Mouse (Mus musculus): ENCODE measurements around the gene Flt3l.
"Not testable (repeated sequence)": the region's sequence is repeated elsewhere in the genome, so short reads cannot be mapped to it uniquely, and the experiment has no call there.

The Flt3l gene

GRCm38 (mm10) chr7:45123186-45123570, 13.1 kb downstream of the Flt3l start:
- DNase-seq (ENCODE audit: low spot score), result no peak

DNA sequence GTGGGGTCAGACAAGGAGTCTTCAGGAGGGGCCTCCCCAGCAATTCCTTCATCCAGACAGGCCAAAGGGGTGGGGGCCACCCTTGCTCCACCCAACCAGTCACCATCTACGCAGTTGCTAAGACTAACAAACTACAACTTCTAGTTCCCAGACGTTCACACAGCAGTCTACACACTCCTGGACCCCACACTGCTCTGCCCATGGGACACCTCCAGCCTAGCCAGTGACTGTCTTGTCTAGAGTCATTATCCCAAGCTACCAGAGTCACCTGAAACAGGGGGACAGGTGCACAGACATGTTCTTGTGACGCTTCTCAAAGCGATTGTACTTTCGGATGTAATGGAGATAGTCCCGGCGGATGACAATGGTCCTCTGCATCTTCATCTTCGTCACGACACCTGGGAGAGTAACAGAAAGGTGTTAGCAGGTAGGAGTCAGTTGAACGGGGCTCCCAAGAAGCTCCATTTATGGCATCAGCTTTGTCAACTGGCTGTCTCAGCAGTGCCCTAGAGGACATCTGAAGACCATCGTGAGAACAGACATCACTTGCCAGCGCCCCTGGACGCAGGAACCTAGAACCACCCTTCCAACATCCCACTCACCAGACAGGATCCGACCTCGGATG, 13.6 kb downstream of the Flt3l start:
- no peak for DNase-seq (ENCODE audit: low spot score)

GRCm38 (mm10) chr7:45121966-45122365, 14.3 kb downstream of the Flt3l start:
- DNase-seq (ENCODE audit: low spot score), result no peak

DNA sequence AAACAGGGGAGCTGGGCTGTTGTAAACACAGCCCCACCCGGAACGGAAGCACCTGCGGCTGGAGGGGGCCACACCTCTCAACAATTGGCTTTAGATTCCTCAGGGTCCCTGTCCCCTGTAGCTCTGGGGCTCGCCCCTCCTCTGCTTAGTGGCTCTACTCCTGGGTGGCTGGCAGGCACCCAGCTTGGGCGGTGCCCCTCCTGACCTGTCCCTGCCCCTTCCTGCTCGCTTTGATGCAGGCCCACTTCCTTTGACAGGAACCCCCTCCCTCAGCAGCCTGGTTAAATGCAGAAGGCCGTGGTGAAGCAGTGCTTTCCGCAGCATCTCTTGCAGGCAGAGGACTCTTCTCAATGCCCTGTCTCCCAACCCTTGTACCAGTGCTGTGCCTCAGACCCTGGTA, 14.8 kb downstream of the Flt3l start:
- DNase-seq (ENCODE audit: low spot score), result no peak

DNA sequence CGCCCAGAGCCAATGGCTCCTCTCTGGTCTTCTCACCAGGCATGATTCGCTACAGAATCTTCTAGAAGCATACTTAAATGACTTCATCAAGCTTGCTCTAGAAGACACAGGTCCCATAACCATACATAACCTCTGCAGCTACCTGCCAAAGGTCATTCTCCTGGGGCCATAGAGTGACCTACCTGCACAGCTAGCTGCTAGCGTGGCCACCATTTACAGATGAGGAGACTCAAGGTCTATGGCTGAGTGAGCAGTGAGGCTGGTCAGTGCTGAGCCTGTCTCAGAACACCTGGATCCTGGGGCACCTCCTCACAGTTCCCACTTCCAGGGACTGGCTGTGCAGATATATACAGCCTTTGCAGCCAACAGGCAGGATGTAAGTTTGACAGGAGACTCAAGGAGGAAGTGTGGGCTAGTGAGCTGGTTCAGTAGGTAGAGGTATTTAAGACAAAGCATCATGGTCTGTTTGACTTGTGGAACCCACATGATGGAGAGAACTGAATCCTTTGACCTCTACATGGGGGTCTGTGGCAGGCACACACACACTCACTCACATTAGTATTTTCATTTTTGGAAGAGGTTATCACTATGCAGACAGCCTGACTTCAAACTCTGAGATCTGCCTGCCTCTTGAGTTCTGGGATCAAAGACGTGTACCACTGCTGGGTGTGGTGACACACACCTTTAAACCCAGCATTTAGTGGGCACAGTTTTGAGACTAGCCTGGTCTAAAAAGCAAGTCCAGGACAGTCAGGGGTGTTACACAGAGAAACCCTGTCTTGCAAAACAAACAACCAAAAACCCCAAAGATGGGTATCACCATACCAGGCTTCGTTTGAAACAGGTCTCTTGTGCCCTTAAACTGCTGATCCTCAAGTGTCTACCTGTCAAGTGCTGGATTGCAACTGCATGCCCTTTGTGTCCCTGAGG, 16.2 kb downstream of the Flt3l start:
- no peak for DNase-seq (ENCODE audit: low spot score)

DNA sequence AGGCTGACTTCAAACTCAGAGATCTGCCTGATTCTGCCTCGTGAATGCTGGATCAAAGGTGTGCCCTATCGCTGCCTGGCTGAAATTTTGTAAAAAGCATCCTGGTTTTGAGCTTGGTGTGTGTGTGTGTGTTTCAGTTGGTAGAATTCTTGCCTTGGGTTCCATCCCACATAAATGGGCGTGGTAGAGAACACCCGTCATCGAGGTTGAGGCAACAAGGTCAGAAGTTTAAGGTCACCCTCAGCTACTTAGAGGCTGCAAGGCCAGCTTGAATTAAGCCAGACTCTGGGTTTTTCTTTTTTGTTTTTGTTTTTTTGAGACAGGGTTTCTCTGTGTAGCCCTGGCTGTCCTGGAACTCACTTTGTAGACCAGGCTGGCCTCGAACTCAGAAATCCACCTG, 17.9 kb downstream of the Flt3l start:
- no peak for DNase-seq (ENCODE audit: low spot score)

- DNase-seq (ENCODE audit: low spot score), result no peak
These were observed 18.7 kb downstream of the Flt3l start for GRCm38 (mm10) chr7:45117566-45117965.

DNA sequence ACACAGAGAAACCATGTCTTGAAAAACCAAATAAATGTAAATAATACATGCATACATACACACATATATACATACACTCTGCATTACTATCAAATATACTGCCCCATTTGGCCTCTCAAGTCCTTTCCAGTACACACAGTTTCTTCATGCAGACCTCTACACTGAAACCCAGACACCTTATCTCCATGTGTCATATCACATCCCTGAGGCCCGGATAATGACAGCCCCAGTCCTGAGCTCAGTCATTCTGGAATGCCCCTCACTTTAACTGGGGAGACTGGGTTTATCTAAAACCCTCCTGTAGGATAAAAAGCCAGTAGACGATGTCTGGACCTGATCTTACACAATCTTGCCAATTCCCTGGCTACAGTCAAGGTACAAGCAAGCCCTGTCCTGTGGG, 22.8 kb downstream of the Flt3l start:
- no peak for DNase-seq (ENCODE audit: low spot score)

DNA sequence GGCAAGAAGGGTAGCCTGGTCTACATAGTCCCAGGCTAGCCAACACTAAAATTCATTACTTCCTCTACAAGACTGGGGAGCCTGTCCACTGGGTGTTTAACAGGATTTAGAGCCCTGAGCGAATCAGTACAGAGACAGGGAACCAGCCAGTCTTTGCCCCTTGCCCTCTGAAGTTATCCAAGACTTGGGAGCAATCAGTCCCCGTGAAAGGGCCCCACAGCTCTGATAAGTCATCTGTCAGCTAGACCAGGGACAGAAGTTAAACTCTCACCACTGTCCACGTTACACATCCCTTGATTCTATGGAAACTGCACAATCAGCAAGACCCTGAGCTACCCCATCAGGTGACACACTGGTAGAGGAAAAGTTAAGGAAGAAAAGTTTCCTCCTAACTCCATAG, 23.7 kb downstream of the Flt3l start:
- DNase-seq (ENCODE audit: low spot score), result no peak

- no peak for DNase-seq (ENCODE audit: low spot score)
These were observed 24.3 kb downstream of the Flt3l start for GRCm38 (mm10) chr7:45111940-45112339.

DNA sequence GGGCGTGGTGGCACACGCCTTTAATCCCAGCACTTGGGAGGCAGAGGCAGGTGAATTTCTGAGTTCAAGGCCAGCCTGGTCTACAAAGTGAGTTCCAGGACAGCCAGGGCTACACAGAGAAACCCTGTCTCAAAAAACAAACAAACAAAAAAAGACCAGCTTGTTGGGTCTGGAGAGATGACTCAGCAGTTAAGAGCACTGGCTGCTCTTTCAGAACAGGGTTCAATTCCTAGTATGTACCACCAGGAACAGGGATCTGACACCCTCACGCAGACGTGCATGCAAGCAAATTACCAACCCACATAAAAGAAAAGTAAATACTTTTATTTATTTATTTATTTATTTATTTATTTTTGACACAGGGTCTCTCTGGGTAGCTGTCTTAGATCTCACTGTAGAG, 26.1 kb downstream of the Flt3l start:
- not testable (repeated sequence) for DNase-seq (ENCODE audit: low spot score)

GRCm38 (mm10) chr7:45107052-45107645, 29.1 kb downstream of the Flt3l start:
- no peak for DNase-seq (ENCODE audit: low spot score)

- no peak for DNase-seq (ENCODE audit: low spot score)
These were observed 29.8 kb downstream of the Flt3l start for GRCm38 (mm10) chr7:45106441-45106840.

GRCm38 (mm10) chr7:45105491-45105890, 30.7 kb downstream of the Flt3l start:
- DNase-seq (ENCODE audit: low spot score), result no peak

GRCm38 (mm10) chr7:45104941-45105340, 31.3 kb downstream of the Flt3l start:
- DNase-seq (ENCODE audit: low spot score), result no peak

GRCm38 (mm10) chr7:45103652-45104180, 32.5 kb downstream of the Flt3l start, which contains the start of gene Fcgrt:
Gene Fcgrt (minus strand): TSS chr7:45103851.
- DNase-seq (ENCODE audit: low spot score), result no peak

DNA sequence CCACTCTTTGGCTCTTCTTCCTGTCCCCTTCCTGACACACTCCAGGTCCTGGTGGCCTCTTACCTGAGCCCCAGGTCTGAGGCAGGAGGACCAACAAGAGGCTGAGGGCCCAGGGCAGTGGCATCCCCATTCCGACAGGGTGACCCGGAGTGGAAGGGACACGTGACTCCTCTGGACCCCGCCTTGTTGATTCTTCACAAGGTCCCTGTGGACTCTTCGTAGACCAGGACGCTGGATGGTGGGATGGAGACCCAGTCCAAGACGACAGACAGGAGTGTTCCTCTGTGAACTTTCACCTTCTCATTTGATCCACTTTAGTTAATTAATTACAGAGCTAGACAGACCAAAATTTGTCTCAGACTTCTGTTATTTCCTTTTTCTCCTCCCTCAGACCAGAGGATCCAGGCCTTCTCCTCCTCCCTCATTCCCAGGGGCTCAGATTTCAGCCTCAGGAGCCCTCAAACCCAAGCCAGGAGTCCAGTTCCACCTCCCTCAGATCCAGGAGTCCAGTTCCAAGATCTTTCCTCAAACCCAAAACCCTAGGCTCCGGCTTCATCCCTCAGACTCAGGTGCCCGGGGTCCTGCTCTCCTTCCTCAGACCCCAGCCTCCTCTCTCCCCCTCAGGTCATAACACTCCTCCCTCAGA, 33.2 kb downstream of the Flt3l start:
- no peak for DNase-seq (ENCODE audit: low spot score)

DNA sequence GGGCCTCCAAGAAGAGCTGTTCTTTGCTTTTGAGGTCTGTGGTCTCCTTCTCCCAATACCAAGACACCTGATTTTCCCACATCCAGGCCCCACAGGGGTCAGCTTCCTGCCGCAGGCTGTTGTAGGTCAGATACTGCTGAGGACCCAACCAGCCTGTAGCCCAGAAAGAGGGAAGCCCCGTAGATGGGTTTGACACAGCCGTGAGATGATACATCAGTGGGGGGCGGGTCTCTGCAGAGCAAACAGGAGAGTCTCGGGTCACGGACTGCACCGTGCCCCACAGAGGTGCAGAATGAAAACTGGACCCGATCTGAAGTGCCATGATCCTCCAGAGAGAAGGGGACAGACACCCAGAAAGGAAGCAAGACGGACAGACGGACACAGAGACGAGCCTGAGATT, 33.8 kb downstream of the Flt3l start:
- no peak for DNase-seq (ENCODE audit: low spot score)

DNA sequence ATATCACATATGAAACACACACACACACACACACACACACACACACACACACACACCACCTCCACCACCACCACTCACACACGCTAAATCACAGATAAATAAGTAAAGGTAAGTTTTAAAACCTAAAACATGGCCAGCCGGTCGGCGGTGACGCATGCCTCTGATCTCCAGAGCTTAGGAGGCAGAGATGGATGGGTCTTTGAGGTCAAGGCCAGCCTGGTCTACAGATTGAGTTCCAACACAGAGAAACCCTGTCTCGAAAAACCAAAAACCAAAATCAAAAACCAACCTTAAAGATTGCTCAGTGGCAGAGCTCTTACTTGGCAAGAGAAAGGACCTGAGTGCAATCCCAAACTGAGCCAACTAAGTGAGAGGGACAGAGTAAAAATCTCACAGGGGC, 36.2 kb downstream of the Flt3l start:
- DNase-seq (ENCODE audit: low spot score), result no peak

DNA sequence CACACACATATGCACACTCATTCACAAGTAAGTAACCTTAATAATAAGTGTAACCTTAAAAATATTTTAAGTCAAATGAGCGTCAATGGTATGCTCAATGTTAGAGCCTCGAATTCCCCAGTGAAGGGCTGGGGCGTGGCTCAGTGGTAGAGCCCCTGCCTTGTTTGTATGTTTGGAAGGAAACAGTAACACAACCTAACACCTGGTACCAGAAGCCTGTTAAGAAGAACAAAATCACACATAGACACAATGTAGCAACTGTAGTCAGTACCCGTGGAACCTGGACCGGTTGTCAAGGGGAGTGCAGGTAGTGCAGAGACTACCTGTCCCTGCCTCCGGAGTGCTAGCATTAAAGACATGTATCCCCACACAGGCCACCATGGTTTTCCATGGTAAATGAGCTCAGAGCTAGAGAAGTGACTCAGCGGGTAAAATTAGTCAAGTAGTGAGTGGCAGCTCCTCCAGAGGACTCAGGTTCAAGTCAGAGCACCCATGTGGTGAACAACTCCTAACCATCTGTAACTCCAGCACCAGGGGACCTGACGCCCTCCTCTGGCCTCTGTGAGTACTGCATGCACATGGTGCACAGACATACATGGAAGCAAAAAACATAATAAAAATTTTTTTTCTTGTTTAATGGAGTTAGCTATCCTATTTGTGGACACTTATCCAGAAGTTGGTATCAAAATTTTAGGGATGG, 37.5 kb downstream of the Flt3l start:
- DNase-seq (ENCODE audit: low spot score), result no peak

DNA sequence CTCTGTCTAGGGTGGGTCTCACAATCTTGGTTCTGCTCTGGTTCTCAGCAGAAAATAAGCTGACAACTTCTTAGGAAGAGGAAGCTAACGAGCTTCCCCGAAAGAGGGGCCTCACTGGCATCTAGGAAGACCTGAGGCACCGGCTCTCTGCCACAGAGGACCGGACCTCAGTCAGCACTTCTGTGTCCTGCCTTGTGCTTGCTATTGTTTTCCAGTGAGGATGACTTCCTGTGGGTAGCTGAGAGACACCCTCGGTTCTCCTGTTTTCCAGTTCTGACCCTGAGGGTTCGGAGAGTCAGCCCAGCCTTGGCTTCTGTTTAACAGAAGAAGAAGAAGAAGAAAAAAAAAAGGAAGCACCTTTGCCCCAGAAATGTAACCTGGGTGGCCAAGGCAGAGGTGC, 38.8 kb downstream of the Flt3l start:
- no peak for DNase-seq (ENCODE audit: low spot score)

- DNase-seq (ENCODE audit: low spot score), result not testable (repeated sequence)
These were observed 40.3 kb downstream of the Flt3l start for GRCm38 (mm10) chr7:45095965-45096364.
